Mouse (Mus musculus) cerebellum, adult 18-20 months (tissue): ENCODE results near the gene Aqp5.

Experiments
- DNase-seq, 2 experiments: peaks; one replicate each; pipeline ENCODE4 v3.0.0; 2021

The Aqp5 gene

DNA sequence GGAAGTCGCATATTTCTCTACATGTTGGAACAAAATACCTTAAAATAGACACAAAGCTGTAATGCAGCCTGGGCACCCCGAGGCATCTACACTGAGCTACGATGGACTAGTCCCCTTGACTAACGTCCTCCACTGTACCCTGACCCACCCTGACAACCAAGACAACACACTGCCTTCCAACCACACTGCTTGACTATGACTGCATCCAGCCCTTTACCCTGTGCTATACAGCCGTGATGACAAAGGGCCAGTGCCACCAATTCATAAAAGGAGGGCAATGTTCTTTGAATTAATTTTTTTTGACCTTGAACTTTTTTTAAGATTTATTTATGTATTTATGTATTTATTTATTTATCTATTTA is 47.5 kb downstream of the Aqp5 start:
- no peak for DNase-seq

DNA sequence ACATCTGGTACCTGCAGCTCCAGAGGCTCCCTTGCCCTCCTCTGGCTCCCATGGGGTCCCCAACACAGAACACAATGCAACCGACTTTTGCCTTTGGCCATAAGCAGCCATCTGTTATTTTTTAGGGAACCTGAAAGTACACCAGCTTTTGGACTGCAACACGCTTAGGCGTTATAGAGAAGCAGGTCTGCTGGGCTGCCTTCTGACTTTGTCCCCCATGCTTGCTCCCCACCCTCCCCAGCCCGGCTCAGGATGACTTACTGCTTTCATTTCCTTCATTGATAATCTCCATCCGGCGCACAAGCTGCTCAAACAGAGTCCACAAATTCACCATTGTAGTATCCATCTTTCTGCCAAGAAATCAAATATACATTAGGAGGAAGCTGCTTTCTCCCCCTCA is 52.0 kb downstream of the Aqp5 start:
- no peak for DNase-seq

DNA sequence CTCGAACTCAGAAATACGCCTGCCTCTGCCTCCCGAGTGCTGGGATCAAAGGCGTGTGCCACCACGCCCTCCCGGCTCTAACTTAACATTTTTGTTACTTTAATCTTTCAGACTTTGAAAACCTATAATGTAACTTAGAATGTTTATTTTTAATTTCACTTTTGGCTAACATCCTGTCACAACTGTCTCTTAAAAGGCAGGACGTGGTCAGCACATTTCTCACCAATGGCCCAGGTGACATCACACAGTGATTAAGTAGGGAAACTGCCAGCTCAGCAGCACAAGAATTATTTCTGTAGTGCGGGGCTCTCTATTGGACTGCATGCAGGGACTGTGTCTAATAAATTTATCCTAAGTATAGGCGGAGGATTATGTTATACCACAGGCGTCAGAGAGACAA is 53.2 kb downstream of the Aqp5 start:
- no peak for DNase-seq
